Mouse (Mus musculus): ENCODE data around the gene Maneal.
A peak's percentile ranks its signal among the peaks of the same experiment; 100 is the strongest.

Maneal gene

GRCm38 (mm10) chr4:124849631-124850260 lies 12.2 kb downstream of the Maneal start:
- peak; percentile 70 for DNase-seq (ENCODE audit: low spot score)

GRCm38 (mm10) chr4:124847573-124847972 lies 14.4 kb downstream of the Maneal start:
- peak; percentile 51 for DNase-seq (ENCODE audit: low spot score)

GRCm38 (mm10) chr4:124843493-124843892 lies 18.5 kb downstream of the Maneal start:
- no peak for DNase-seq (ENCODE audit: low spot score)

- no peak for DNase-seq (ENCODE audit: low spot score)
Measured at GRCm38 (mm10) chr4:124840998-124841397, 21.0 kb downstream of the Maneal start.

GRCm38 (mm10) chr4:124838035-124838700 lies 23.8 kb downstream of the Maneal start:
- DNase-seq (ENCODE audit: low spot score): no peak

- no peak for DNase-seq (ENCODE audit: low spot score)
Measured at GRCm38 (mm10) chr4:124832796-124833195, 29.2 kb downstream of the Maneal start.

- no peak for DNase-seq (ENCODE audit: low spot score)
Measured at GRCm38 (mm10) chr4:124829671-124830070, 32.3 kb downstream of the Maneal start.

- no peak for DNase-seq (ENCODE audit: low spot score)
Measured at GRCm38 (mm10) chr4:124825371-124825965, 36.5 kb downstream of the Maneal start.

- no peak for DNase-seq (ENCODE audit: low spot score)
Measured at GRCm38 (mm10) chr4:124824967-124825366, 37.0 kb downstream of the Maneal start.

- DNase-seq (ENCODE audit: low spot score): no peak
Measured at GRCm38 (mm10) chr4:124818832-124819231, 43.1 kb downstream of the Maneal start.

- DNase-seq (ENCODE audit: low spot score): peak; percentile 16
Measured at GRCm38 (mm10) chr4:124817803-124818202, 44.2 kb downstream of the Maneal start.

GRCm38 (mm10) chr4:124815901-124816300 lies 46.1 kb downstream of the Maneal start:
- no peak for DNase-seq (ENCODE audit: low spot score)

- DNase-seq (ENCODE audit: low spot score): no peak
Measured at GRCm38 (mm10) chr4:124811347-124811975, 50.5 kb downstream of the Maneal start.

- no peak for DNase-seq (ENCODE audit: low spot score)
Measured at GRCm38 (mm10) chr4:124810056-124810455, 51.9 kb downstream of the Maneal start.

- no peak for DNase-seq (ENCODE audit: low spot score)
Measured at GRCm38 (mm10) chr4:124809136-124809883, 52.7 kb downstream of the Maneal start.

GRCm38 (mm10) chr4:124808511-124808910 lies 53.5 kb downstream of the Maneal start:
- no peak for DNase-seq (ENCODE audit: low spot score)

Data from ovary, adult 18-20 months (tissue).